Comparison of ENCODE assay signal across 4 mouse cellular contexts in the genomic region with DNA sequence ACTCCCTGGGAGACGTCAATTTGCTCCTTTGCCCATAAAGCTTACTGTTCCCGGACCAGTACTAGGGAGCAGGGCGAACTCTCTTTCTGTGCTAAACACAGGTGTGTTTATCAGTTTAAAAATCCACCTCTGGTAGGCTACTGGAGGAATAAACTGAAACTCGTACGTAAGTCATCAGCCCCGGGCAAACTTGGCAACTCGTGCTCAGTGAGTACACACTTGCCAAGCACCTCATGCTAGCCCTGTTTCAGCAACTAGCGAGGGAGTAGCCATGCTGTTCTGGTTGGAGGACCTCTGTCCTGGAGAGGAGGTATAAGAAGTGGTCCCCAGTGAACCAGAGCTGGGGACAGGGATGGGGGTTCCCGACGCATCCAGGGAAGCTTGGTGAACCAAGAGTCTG.
"Had no signal": no experiment of that assay in that cellular context is flagged by ENCODE, and none has a peak within 500 bp of the region (broad histone marks: within the 10 kb centered on the region; RNA-seq: fewer than 3 reads in every experiment).

No protein-coding gene starts in this region.

- DNase-seq: layer of hippocampus, adult 9-11 months; layer of hippocampus, postnatal 36 days; right cerebral cortex, postnatal 14 days; thymus, postnatal 36 days had no signal
